Mouse (Mus musculus) testis, postnatal 10 days (tissue): Measurements from ENCODE around the gene Auh.

Experiments
- DNase-seq: peaks from one replicate; pipeline ENCODE4 v3.0.0; 2021; ENCODE audit warnings: low spot score

The Auh gene

DNA sequence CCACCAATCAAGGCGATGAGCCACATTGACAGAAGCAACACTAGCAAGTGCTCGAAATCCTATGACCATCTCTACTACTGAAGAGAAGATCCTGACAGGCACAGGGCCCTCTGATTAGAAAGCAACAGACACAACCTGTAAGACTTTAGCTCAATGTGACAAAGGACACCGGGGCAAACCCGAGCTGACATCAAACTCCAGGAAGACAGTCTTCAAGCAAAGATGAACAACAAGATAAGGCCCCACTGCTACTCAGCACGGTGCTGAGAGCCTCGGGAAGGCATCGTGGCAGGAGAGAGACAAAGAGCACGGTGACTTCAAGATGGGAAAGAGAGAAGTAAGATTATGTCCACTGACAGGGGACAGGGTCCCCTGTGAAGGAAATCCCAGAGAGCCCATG lies 7.5 kb downstream of the Auh start:
- DNase-seq: no peak

DNA sequence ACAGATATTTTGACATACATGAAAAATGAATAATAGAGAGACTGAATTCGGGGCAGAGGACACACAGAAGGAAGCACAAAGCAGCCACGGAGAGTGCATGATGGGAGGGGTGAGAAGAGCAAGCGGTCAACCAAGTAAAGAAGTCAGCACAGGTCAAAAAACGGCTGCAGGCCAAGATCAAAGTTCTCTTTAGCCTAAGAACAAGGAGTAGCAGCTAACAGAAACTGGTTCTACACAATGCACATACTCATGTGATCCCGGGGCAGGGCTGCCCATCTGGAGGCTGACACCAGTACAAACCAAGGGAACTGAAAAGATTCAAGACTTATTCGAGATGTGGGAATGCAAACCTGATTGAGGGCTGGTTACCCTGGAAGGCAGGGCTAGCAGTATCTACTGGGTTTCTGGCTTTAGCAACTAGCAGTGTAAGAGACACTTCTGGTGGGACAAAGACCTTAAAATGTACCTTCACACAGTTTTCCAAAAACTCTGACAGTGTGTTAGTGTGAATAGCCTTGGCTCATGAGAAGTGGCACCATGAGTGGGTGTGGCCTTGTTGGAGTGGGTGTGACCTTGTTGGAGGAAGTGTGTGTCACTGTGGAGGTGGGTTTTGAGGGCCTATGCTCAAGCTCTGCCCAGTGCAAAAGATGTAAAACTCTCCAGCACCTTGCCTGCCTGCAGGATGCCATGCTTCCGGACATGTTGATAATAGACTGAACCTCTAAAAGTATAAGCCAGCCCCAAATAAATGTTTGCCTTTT lies 8.2 kb downstream of the Auh start:
- no peak for DNase-seq

DNA sequence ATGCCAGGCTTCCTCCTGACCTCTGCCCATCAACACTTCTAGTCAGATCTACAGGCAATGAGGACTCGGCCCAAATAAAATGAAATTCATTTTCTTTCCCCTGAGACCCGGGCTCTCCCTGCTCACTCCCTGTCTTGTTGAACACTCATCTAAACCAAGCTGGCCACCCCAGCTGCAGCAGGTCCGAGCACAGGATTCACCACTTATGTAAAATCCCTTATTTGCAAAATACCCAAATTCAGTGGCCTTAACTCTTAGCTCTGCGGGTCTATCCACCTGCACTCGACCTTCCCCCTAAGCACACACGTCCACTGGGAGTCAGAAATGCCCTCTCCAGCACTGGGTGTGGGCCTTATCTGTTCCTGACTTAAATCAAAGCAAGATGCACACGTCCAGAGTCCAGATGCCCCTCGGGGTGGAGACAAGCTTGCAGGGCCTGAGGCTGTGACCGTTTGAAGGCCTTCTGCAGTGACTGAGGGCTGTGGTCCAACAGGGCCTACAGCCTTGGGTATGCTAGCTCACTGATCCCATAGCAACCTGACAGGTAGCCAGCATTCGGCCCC lies 9.6 kb downstream of the Auh start:
- DNase-seq: no peak

DNA sequence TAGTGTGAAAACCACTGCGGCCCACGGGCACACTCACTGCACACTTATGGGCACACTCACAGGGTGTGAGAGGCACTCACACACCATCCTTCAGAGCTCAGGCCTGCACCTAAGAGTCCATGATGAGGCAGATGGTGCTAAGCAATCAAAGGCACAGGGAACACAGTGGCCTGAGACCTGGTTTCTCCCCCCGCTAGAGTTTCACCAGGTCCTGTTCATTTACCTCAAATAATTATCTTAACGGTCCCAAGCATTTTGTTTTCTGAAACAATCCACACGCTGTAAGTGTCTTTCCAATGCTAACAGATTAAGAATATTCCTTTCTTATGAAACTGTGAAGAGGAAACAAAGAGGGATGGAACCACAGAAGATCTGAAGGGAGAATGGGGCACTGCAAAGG lies 11.1 kb downstream of the Auh start:
- no peak for DNase-seq

DNA sequence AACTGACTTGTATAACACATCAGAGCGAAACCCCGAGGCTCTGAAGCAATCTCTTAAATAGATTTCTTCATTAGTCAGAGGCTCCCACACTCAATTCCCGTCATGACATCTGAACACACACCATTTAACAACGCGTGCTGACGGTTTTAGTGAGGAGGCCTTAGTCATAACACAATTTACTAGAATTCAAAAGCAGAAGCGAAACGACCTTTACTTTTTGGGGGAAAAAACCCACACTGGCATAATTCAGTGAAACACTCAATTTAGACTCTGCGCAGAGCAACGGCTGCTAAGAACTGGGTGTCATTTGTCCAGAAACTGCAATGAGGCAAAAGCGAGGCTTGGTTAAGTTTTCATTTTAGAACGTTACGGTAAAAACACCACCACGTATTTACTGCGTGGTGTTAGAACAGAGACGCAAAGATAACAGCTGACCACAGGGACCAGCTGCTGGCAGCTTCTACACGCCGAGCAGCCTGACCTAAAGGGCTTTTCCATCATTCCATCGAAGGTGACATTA lies 14.8 kb downstream of the Auh start:
- no peak for DNase-seq

DNA sequence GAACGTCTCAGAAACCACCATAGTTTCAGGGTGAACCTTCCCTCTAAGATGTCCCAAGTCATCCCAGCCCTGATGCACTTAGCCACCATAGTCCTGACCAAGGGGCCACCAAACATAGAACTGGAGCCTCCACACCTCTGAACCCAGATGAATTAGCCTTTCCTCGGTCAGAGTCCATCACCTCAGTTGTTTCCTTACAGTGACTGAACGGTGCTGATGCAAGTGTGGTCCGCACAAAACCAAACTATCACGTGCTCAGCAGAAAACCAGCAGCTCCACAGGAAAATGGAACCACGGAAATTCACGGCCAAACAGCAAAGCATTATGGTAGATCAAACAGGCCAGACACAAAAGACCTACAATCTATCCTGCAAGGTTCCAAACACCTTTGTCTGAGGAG lies 15.6 kb downstream of the Auh start:
- DNase-seq: no peak

DNA sequence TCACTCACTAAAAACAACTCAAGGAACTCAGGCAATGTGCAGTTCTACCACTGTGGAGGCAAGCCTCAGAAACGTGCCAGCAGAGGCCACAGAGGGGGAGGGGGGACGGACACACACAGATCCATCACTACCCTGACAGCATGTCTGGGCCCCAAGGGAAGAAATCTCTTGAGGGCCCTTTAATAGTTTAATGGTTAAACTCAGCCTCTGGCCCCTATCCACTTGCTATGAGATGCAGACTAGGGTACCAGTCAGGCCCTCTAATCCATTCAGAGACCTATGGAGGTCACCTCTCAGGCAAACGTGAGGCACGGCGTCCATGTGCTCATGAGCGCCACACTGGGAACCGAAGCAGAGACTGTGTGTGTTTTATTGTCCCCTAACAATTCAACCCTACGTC lies 17.0 kb downstream of the Auh start:
- DNase-seq: no peak

DNA sequence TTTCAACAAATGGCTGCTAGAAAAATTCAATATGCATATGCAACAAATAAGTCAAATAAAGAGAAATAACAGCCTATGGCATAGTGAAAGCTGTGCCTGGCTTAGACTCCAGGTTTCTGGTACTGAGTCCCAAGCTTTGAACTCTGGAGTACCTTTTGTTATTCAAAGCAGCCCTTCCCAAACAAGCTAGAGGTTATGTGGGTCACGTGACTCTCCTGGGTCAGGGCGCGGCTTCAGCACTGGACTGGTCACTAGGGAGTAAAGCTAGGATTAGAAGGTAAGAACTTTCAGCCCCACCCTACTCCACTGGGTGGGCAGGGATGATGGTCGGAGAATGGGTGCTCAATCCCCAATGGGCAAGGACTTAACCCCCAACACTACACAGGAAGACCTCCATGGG lies 18.2 kb downstream of the Auh start:
- no peak for DNase-seq

DNA sequence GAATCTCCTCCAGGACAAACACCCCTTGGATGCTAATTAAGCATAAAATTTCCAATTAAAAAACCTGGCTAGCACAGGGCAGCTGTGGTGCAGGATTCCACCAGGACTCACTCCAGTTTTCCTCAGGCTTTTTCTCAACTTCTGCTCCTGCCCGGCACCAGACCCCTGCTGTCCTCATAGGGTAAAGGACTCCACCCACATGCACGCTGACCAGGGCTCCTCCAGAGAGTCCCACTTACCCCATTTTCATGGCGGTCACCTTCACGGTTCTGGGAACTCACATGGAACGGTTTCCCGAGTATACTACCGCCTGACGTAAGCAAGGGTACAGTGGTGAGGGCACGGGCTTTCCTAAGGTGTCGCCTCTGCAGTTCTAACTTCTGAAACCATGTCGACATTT lies 23.2 kb downstream of the Auh start:
- no peak for DNase-seq

DNA sequence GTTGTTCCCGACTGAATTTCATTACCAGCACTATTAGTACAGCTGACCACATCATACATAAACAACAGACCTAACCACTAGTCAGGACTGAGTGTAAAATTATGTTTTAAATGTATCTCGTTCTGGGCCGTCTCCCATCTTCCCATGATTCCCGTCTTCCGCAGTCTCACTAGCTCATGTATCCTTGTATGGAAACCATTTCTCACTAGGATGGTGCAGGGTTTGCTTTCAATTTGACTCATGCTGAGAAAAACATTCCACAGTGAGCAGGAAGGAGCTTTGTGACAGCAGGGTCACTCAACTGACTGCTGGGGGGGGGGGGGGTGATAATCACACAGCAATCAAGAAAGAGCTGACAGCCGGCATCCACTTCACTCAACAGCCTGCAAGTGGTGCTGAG lies 25.3 kb downstream of the Auh start:
- DNase-seq: no peak

DNA sequence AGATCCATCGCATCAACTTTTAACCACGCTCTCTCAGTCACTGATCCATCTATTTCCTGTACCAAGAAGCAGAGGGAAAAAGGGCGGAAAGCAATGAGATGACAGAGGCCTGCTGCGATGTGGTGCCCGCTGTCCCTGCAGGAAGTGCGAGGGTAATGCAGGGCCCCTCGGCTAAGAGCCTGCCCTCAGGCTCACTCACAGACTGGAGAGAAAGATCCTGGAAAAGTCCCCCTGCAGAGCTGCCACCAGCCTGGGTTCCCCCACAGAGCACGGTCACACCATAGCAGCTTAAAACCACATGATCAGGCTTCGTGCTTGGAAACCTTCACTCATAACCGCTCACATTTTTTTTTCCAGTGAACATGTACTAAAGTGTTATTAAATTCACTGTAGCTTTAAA lies 25.7 kb downstream of the Auh start:
- no peak for DNase-seq

DNA sequence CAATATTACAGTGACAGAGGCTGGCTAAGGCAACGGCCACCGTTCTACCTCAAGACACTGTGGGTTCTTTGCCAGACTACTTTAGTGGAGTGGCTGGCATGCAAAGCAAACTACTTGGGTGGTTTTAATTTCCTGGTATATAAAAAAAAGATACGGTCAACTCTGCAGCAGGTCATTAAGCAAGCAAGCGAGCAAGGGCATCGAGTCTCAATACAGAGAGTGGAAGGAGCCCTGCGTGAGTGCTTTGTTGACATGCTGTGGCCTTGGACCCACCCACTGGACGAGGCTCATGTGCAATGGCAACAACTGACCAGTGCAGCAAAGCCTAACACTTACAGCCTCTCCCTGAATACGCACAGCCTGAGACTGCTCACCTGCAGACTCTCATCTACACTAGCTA lies 27.0 kb downstream of the Auh start:
- DNase-seq: no peak

DNA sequence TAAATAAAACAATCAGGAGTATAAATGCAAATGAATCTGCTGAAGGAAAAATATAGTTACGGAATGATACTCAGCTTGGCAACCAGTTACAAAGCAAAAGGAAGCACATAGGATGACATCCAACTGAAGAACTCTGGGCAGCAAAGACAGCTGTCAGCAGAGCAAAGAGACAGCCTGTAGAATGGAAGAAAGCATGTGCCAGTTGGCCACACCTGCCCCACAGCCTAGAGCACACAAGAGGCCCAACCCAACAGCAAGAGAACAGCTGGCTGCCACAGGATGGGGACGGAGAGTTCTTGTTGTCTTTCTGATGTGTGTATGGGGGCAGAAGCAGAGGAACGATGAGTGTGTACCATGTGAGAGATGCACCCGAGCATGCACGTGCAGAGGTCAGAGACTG lies 29.8 kb downstream of the Auh start:
- DNase-seq: no peak

DNA sequence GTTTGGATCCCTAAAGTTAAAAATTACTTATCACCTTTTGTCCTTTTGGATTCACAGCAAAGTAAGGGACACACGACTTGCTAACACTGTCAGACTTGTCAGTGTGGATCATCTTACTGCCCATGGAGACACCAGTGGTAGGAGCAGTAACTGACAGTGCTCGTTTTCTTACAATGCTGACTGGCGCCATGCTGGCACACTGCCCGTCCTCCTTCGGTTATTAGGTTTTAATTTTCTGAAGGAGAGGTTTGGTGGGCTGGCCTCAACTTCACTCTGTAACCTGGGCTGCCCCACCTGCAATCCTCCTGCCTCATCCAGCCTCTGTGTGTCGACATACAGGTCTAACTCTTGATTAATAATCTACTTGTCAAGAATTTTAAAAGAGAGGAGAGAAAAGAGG lies 31.7 kb downstream of the Auh start:
- no peak for DNase-seq

DNA sequence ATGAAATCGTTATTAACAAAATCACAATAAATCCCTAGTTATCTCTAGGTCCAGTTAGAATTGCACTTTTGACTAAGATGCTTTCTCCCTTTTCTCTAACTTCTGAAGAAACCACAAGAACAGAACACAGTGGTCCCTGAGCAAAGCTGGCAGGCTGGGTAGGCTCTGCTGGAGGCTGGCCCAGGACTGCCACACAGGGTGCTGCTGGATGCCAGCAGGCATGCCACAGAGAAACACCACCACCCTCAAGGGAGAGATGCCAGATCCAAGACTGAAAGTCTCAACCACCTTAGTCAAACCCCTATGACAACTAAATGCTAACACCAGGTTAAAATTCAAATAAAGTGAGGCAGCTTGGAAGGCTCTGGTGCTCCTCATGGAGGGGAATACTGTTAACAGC lies 36.7 kb downstream of the Auh start:
- DNase-seq: no peak

DNA sequence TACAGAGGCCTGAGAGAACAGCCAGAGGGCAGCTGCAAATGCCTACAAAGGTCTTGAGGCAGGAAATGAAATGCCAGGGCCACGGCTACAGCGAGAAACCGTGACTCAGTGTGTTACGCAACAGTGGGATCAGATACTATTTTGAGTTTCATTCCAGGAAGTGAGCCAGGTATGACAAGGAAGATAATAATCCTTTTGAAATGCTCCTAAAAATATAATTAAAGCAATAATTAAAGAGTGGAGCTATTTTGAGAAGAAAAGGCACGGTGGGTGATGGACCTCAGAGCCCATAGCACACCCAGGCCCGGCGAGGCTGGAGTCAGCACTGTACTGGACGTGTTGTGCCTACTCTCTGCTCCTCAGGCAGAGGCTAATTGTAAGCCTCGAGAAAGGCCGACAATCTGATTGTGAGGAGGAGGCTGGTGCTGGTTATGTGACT lies 37.4 kb downstream of the Auh start:
- DNase-seq: no peak

DNA sequence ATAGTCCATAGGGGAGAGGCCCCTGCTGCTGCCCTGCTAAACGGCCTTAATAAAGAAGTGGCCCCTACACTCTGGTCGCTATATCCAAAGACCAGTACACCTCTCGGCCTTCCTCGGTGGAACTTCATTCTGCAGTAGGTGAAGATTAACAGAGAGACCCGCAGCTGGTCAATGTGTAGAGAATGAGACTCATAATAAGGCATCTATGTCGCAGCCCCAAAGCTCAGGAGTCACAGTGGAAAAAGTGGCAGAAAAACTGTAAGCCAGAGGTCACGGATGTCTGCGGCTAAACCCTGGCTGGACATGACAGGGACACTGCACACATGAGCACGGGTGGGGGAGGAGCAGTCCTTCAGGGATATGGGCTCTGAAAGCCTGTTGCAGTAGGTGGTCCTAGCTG lies 39.2 kb downstream of the Auh start:
- DNase-seq: no peak

DNA sequence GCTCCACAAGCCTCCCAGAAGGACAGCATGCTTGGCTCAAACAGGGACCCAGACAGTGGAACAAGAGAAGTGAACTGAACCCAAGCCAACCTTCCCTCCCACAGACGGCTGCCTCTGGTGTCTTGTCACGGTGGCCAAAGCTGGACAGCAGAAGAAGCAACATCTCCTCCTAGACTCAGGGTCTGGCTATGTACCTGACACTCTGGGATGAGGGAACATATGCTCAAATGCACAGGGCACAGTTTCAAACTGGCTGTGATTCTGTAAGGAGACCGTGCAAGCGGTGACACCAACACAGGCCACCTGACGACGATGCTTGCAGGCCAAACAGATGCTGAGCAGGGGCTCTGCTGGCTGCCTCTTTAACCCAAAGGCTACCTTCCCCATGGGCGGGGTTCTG lies 42.7 kb downstream of the Auh start:
- no peak for DNase-seq

DNA sequence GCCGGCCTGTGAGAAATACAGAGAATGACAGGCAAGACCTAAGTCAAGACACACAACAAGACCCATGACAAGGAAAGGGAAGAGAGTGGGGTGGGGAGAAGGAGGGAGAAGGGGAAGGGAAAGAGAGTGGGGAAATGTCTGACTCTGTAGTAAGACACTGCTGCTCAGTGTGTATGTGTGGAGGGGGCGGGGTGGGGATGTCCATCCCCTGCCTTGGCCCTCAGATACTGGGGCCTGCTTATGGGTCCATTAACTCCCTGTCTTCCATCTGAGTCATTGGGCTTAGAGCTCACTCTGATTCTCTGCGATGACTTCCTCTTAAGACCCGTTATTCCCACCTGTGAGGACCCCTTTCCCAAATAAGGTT lies 45.5 kb downstream of the Auh start:
- DNase-seq: no peak

DNA sequence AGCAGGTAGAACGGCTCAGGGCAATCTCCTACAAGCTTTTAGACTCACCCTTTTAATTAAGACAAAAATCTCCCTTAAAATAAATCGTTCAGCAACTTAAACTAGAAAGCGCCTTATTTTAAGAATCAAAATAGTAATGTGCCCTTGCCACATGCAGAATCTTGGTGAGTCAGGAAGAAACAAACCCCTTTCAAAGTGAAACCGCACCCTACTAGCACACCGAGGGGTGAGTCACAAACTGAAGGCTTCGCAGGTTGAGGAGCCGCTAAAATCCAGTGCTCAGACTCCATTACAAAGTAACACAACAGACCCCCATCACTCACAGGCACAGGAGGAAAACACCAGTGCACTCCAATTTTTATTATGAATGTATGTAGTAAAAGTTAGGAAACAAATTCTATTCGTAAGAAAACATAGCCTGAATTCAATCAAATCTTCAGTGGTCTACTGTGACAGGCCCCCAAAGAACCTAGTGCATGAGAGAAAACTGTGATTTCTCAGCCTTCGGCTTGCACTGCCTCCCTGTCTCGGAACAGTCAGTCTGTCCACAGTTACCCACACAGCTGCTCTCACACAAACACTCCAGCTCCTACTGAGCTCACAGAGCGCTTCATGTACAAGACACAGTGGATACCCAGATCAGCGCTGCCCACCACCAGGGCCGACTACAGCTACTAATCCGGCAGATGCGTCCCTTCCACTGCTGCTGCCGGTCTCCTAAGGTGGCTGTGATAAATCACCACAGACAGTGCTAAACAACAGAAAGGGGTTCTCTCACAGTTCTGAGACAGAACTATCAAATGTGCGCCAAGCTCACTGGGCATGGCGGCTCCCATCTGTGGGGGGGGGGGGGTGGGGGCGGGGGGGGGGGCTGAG lies 46.2 kb downstream of the Auh start:
- DNase-seq: no peak

DNA sequence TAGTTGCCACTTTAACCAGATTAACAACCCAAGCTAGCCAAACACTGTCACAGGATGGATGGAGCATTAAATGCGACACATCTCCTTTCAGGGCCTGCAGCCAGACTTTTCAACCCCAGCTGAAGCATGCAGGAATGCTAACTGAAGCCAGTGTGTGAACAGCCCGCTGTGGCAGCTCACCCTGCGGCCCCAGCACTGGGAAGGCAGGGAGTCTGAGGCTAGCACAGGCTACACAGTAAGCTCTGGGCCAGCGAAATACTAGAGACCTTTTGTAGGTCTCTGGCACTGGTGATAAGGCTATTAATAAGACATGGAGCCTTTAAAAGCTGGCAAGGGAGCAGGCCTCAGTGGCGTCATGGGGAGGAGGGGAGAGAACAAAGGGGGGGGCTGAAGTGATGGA lies 49.1 kb downstream of the Auh start:
- no peak for DNase-seq

DNA sequence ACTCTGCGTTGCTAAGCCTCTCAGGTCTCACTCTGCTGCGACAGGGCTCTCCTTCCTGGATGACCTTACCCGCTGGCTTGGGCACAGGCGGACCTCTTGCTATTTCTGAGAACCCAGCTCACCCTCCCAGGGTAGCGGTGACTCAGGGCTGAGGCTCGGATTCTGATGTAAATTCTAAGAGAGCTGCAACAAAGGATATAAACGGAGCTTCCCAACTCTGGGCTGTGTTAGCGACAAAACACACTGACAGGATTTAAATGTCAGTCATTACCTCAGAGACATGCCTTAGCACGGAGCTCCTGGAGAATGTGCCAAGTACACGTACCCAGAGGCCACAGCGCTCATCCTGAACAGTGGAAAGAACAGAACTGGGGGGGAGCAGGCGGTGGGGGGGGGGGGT lies 49.6 kb downstream of the Auh start:
- DNase-seq: no peak

DNA sequence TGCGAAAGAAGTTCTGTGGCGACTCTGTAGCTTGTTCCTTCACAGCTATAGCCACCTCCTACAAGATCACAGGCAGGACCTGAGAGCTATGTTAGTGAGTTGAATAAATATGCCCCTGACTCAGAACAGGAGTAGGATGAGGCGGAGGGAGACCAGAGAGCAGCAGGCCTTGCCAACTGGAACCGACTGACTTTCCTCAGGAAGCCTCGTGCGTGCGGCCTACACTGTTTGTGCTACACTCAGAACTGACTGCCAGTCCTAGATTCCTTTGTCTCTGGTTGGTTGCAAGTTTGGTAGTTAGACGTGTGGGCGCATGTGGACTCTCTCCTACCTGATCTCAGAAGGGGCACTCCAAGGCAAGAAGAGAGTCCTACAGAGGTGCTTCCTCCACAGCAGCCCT lies 50.2 kb downstream of the Auh start:
- no peak for DNase-seq
